Mouse (Mus musculus) thymus, adult 2 months (tissue): ENCODE results near the gene 2310061N02Rik.

Experiments
- CTCF ChIP-seq: fragments of 200-500 bp; IDR thresholded peaks from 2 replicates; pipeline ENCODE4 v1.5.1; 2012; ENCODE audit warnings: mild to moderate bottlenecking, control low read depth, low read length, moderate library complexity, borderline replicate concordance; ENCODE audit not compliant: control insufficient read depth, poor library complexity, insufficient read depth; ENCODE audit errors: extremely low read depth
- POLR2A ChIP-seq: fragments of 200-500 bp; IDR thresholded peaks from 2 replicates; pipeline ENCODE4 v1.6.1; 2012; ENCODE audit warnings: mild to moderate bottlenecking, low read length, control low read depth, moderate library complexity; ENCODE audit not compliant: control insufficient read depth, poor library complexity, insufficient read depth; ENCODE audit errors: extremely low read depth

- no peak for TF ChIP-seq POLR2A
- no peak for TF ChIP-seq CTCF
These were observed 28.7 kb downstream of the 2310061N02Rik start for GRCm38 (mm10) chr16:88679099-88679498.
